Mouse (Mus musculus): ENCODE results near the gene Amdhd1.

DNA sequence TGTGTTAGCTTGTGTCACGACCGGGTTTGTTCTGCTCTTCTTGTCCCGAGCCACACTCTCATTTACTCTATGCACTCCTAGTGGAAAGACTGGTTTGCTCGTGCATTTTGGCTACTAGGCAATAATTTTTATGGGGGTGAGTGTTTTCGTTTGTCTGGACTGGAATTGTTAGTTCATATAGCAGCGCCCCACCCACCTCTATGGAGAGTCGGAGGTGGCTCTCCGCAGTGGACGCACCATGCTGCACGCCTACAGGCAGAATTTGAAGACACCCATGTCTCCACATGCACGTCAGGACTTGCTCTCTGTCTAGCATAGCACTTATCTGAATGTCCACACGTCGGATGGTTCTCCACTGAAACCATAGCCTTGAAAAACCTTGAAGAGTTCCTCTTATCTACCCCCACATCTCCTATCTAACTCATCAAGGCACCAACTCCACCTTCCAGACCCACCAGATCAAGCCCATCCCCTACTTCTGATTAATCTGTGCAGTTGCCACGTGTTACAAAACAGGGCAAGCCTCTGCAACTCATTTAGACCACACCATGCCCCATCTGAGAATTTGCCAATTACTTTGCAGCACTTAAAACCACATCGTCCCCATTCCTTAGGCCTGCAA is 30.2 kb downstream of the Amdhd1 start:
- no peak for TF ChIP-seq CTCF (IDR thresholded peaks at IDR 0.05; ENCODE audit: extremely low read depth, insufficient read depth, low read length)
- no peak for TF ChIP-seq POLR2A (IDR thresholded peaks at IDR 0.05; ENCODE audit: extremely low read depth, insufficient read depth, low read length)

Measured in cortical plate, adult 2 months (tissue).